Mouse (Mus musculus): ENCODE results near the gene Macf1. TPM values are rescaled to one million over a fixed set of nuclear protein-coding genes. Genes with fewer than 3 reads are reported as not detected.
A peak's percentile ranks its signal among the peaks of the same experiment; 100 is the strongest.

Gene Macf1
- polyA plus RNA-seq, 1 experiment from 2014 or later = 35.3 TPM

GRCm38 (mm10) chr4:123685046-123685445 is 886 bp upstream of the Macf1 start:
- Histone ChIP-seq H3K4me2 (ENCODE audit: low read depth, low read length) (no peak overlapping the region), H3K27me3 (ENCODE audit: control insufficient read depth, insufficient read depth, low read length) (peaks cover 12% of the 10 kb centered on the region; the same call in 1 of the 2 replicates), H3K27ac (ENCODE audit: low read length) (no peak overlapping the region), H3K4me1 (ENCODE audit: control insufficient read depth, insufficient read depth, low read length) (peaks cover 14% of the 10 kb centered on the region), H3K9me3 (replicated peaks; ENCODE audit: control insufficient read depth, low read length) (no peaks in the 10 kb centered on the region), H3K4me3 (replicated peaks; ENCODE audit: low read length) (no peak overlapping the region), H3K9ac (ENCODE audit: low read length) (no peak overlapping the region), H3K36me3 (ENCODE audit: control insufficient read depth, insufficient read depth, low read length) (no peaks in the 10 kb centered on the region)
- 77% methylated on average over 7 of the region's 7 CpGs for WGBS
- no peak for ATAC-seq (ENCODE audit: insufficient read depth, low FRiP score)

DNA sequence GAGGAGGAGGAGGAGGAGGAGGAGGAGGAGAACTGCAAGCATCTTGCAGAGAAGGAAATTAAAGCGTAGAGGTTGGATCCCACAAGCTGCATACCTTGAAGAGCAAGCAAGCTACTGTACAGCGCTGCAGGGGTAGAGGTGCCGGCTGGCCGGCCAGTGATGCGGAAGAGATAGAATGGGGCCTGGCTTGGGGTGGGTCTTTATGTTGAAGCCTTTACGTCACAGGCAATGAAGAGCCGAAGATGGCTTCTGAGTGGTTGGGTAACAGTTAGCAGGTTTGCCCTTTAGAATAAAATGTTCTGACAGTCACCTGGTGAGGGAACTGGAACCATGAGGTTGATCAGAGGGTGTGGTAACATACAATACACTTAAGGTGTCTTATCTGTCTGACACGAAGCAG is 1.9 kb downstream of the Macf1 start:
- H3K4me2 ChIP-seq (ENCODE audit: low read depth, low read length) = no peak overlapping the region
- H3K4me3 ChIP-seq (replicated peaks; ENCODE audit: low read length) = no peak overlapping the region
- peaks cover 12% of the 10 kb centered on the region; the same call in 1 of the 2 replicates for H3K27me3 ChIP-seq (ENCODE audit: control insufficient read depth, insufficient read depth, low read length)
- no peaks in the 10 kb centered on the region for H3K36me3 ChIP-seq (ENCODE audit: control insufficient read depth, insufficient read depth, low read length)
- H3K4me1 ChIP-seq (ENCODE audit: control insufficient read depth, insufficient read depth, low read length) = peaks cover 17% of the 10 kb centered on the region
- no peaks in the 10 kb centered on the region for H3K9me3 ChIP-seq (replicated peaks; ENCODE audit: control insufficient read depth, low read length)
- H3K9ac ChIP-seq (ENCODE audit: low read length) = no peak overlapping the region
- no peak overlapping the region for H3K27ac ChIP-seq (ENCODE audit: low read length)
- no peak for ATAC-seq (ENCODE audit: insufficient read depth, low FRiP score)
- WGBS = 85% methylated on average over 8 of the region's 8 CpGs

- Histone ChIP-seq H3K9me3 (replicated peaks; ENCODE audit: control insufficient read depth, low read length) (no peaks in the 10 kb centered on the region), H3K27ac (ENCODE audit: low read length) (no peak overlapping the region), H3K4me3 (replicated peaks; ENCODE audit: low read length) (no peak overlapping the region), H3K27me3 (ENCODE audit: control insufficient read depth, insufficient read depth, low read length) (0 out of 2 replicates have a peak, but pooled peaks cover 5% of the 10 kb centered on the region), H3K4me1 (ENCODE audit: control insufficient read depth, insufficient read depth, low read length) (peaks cover 16% of the 10 kb centered on the region; the same call in 1 of the 2 replicates), H3K36me3 (ENCODE audit: control insufficient read depth, insufficient read depth, low read length) (no peaks in the 10 kb centered on the region), H3K4me2 (ENCODE audit: low read depth, low read length) (no peak overlapping the region), H3K9ac (ENCODE audit: low read length) (peak overlapping the region; percentile 42; the same call in 1 of the 2 replicates)
- ATAC-seq (ENCODE audit: insufficient read depth, low FRiP score) = no peak
- WGBS = 37% methylated on average over 7 of the region's 7 CpGs
Observed at GRCm38 (mm10) chr4:123680962-123681361, 3.2 kb downstream of the Macf1 start.

- Histone ChIP-seq H3K36me3 (ENCODE audit: control insufficient read depth, insufficient read depth, low read length) (no peaks in the 10 kb centered on the region), H3K4me2 (ENCODE audit: low read depth, low read length) (no peak overlapping the region), H3K27me3 (ENCODE audit: control insufficient read depth, insufficient read depth, low read length) (no peaks in the 10 kb centered on the region), H3K9me3 (replicated peaks; ENCODE audit: control insufficient read depth, low read length) (no peaks in the 10 kb centered on the region), H3K4me1 (ENCODE audit: control insufficient read depth, insufficient read depth, low read length) (peaks cover 16% of the 10 kb centered on the region; the same call in 1 of the 2 replicates), H3K4me3 (replicated peaks; ENCODE audit: low read length) (no peak overlapping the region), H3K9ac (ENCODE audit: low read length) (no peak overlapping the region), H3K27ac (ENCODE audit: low read length) (no peak overlapping the region; the same call in 1 of the 2 replicates)
- no peak for ATAC-seq (ENCODE audit: insufficient read depth, low FRiP score)
- 52% methylated on average over 10 of the region's 10 CpGs for WGBS
Observed at GRCm38 (mm10) chr4:123677060-123677804, 6.9 kb downstream of the Macf1 start.

GRCm38 (mm10) chr4:123670598-123670997 is 13.6 kb downstream of the Macf1 start:
- no peak for ATAC-seq (ENCODE audit: insufficient read depth, low FRiP score)
- no peak overlapping the region for H3K9ac ChIP-seq (ENCODE audit: low read length)

DNA sequence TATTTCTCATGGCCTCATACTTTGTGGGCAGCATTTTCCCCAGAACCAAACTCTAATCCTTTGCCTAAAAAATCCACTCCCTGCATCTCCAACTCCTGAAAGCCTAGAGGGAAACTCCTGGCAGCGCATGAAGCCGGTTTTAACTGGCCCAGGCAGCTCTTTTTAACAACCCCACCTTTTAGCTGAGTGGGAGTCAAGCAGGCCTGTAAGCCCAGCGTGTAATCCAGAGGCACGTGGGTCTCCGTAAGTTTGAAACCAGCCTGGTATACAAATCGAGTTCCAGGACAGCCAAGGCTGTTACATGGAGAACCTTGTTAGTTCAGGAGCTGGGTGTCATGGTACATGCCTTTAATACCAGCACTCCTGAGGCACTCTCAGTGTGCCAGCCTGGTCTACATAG is 14.5 kb downstream of the Macf1 start:
- Histone ChIP-seq H3K4me2 (ENCODE audit: low read depth, low read length) (no peak overlapping the region), H3K27ac (ENCODE audit: low read length) (no peak overlapping the region), H3K9me3 (replicated peaks; ENCODE audit: control insufficient read depth, low read length) (no peaks in the 10 kb centered on the region), H3K9ac (ENCODE audit: low read length) (no peak overlapping the region), H3K4me3 (replicated peaks; ENCODE audit: low read length) (no peak overlapping the region), H3K27me3 (ENCODE audit: control insufficient read depth, insufficient read depth, low read length) (no peaks in the 10 kb centered on the region), H3K4me1 (ENCODE audit: control insufficient read depth, insufficient read depth, low read length) (peaks cover 19% of the 10 kb centered on the region), H3K36me3 (ENCODE audit: control insufficient read depth, insufficient read depth, low read length) (no peaks in the 10 kb centered on the region)
- no peak for ATAC-seq (ENCODE audit: insufficient read depth, low FRiP score)
- WGBS = 75% methylated on average over 6 of the region's 6 CpGs

More at GRCm38 (mm10) chr4:123670598-123670997, 13.6 kb downstream of the Macf1 start:
- H3K9me3 ChIP-seq (replicated peaks; ENCODE audit: control insufficient read depth, low read length) = no peaks in the 10 kb centered on the region
- H3K27ac ChIP-seq (ENCODE audit: low read length) = no peak overlapping the region
- H3K4me1 ChIP-seq (ENCODE audit: control insufficient read depth, insufficient read depth, low read length) = peaks cover 14% of the 10 kb centered on the region
- no peaks in the 10 kb centered on the region for H3K27me3 ChIP-seq (ENCODE audit: control insufficient read depth, insufficient read depth, low read length)
- no peak overlapping the region for H3K4me3 ChIP-seq (replicated peaks; ENCODE audit: low read length)
- H3K36me3 ChIP-seq (ENCODE audit: control insufficient read depth, insufficient read depth, low read length) = no peaks in the 10 kb centered on the region
- no peak overlapping the region for H3K4me2 ChIP-seq (ENCODE audit: low read depth, low read length)

- Histone ChIP-seq H3K9ac (ENCODE audit: low read length) (peak overlapping the region; percentile 11; the same call in 1 of the 2 replicates), H3K4me3 (replicated peaks; ENCODE audit: low read length) (no peak overlapping the region), H3K27ac (ENCODE audit: low read length) (peak overlapping the region; percentile 24; the same call in 1 of the 2 replicates), H3K27me3 (ENCODE audit: control insufficient read depth, insufficient read depth, low read length) (no peaks in the 10 kb centered on the region), H3K4me2 (ENCODE audit: low read depth, low read length) (no peak overlapping the region), H3K4me1 (ENCODE audit: control insufficient read depth, insufficient read depth, low read length) (peaks cover 28% of the 10 kb centered on the region), H3K36me3 (ENCODE audit: control insufficient read depth, insufficient read depth, low read length) (no peaks in the 10 kb centered on the region), H3K9me3 (replicated peaks; ENCODE audit: control insufficient read depth, low read length) (no peaks in the 10 kb centered on the region)
- WGBS = 52% methylated on average over 1 of the region's 1 CpGs
- no peak for ATAC-seq (ENCODE audit: insufficient read depth, low FRiP score)
Observed at GRCm38 (mm10) chr4:123667260-123667867, 16.8 kb downstream of the Macf1 start.

- Histone ChIP-seq H3K4me3 (replicated peaks; ENCODE audit: low read length) (no peak overlapping the region), H3K27ac (ENCODE audit: low read length) (no peak overlapping the region; the same call in 1 of the 2 replicates), H3K4me2 (ENCODE audit: low read depth, low read length) (no peak overlapping the region), H3K27me3 (ENCODE audit: control insufficient read depth, insufficient read depth, low read length) (no peaks in the 10 kb centered on the region), H3K9me3 (replicated peaks; ENCODE audit: control insufficient read depth, low read length) (no peaks in the 10 kb centered on the region), H3K4me1 (ENCODE audit: control insufficient read depth, insufficient read depth, low read length) (peaks cover 33% of the 10 kb centered on the region), H3K36me3 (ENCODE audit: control insufficient read depth, insufficient read depth, low read length) (no peaks in the 10 kb centered on the region), H3K9ac (ENCODE audit: low read length) (no peak overlapping the region)
- no peak for ATAC-seq (ENCODE audit: insufficient read depth, low FRiP score)
- WGBS = 72% methylated on average over 1 of the region's 1 CpGs
Observed at GRCm38 (mm10) chr4:123666517-123666916, 17.6 kb downstream of the Macf1 start.

DNA sequence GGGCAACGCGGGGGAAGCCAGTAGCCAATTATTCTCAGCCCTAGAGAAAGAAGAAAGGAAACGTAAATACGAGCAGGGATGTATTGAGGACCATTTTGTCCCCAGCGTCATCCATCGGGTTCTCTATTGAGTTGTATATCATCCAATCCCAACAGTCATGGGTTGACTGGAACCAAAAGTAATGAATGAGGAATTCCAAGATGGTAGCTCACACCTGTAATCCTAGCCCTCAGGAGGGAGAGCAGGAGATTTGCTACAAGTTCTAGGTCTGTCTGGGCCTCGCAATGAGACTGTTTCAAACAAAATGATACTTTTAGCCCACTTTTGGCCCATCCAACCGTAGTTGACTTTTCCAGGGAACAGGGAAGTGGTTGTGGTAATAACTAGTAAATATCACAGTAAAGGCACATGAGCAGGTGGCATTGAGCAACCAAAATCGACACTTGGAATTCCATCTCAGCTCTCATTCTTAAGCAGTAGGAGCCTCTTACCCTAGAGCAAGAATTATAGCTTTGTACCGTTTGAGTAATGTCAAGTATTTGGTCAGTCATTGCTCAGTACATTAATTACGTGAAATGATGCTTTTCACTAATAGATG is 18.4 kb downstream of the Macf1 start:
- H3K27ac ChIP-seq (ENCODE audit: low read length) = peak overlapping the region; percentile 99
- H3K9me3 ChIP-seq (replicated peaks; ENCODE audit: control insufficient read depth, low read length) = no peaks in the 10 kb centered on the region
- peak overlapping the region; percentile 91 for H3K4me2 ChIP-seq (ENCODE audit: low read depth, low read length)
- peak overlapping the region; percentile 99 for H3K9ac ChIP-seq (ENCODE audit: low read length)
- WGBS = 38% methylated on average over 11 of the region's 11 CpGs
- H3K27me3 ChIP-seq (ENCODE audit: control insufficient read depth, insufficient read depth, low read length) = no peaks in the 10 kb centered on the region
- no peaks in the 10 kb centered on the region for H3K36me3 ChIP-seq (ENCODE audit: control insufficient read depth, insufficient read depth, low read length)
- H3K4me3 ChIP-seq (replicated peaks; ENCODE audit: low read length) = peak overlapping the region; percentile 93
- ATAC-seq (ENCODE audit: insufficient read depth, low FRiP score) = no peak
- H3K4me1 ChIP-seq (ENCODE audit: control insufficient read depth, insufficient read depth, low read length) = peaks cover 33% of the 10 kb centered on the region
